Mouse (Mus musculus) liver, embryonic 16.5 days (tissue): Measurements from ENCODE around the gene Hist2h2be. TPM values are rescaled to one million over a fixed set of nuclear protein-coding genes. Genes with fewer than 3 reads are reported as not detected.
A peak's percentile ranks its signal among the peaks of the same experiment; 100 is the strongest.
"Not testable (repeated sequence)": the region's sequence is repeated elsewhere in the genome, so short reads cannot be mapped to it uniquely, and the experiment has no call there.

Experiments used
- ATAC-seq: fragments of 200-750 bp; cut with Nextera tagmentation; 2 replicates; pipeline ENCODE4 v1.8.0; 2017; ENCODE audit warnings: low read depth, mild to moderate bottlenecking, moderate number of reproducible peaks, moderate library complexity
- H3K27ac ChIP-seq: fragments of 300-500 bp; sonication (generic); 2 replicates; pipeline ENCODE4 v1.5.1; 2014; ENCODE audit warnings: mild to moderate bottlenecking, low read length
- H3K27me3 ChIP-seq: fragments of 300-500 bp; sonication (generic); 2 replicates; pipeline ENCODE4 v1.6.1; 2014; ENCODE audit warnings: low read depth, low read length, mixed read lengths; ENCODE audit not compliant: control insufficient read depth, insufficient read depth
- H3K36me3 ChIP-seq: fragments of 300-500 bp; sonication (generic); 2 replicates; pipeline ENCODE4 v1.6.1; 2014; ENCODE audit warnings: mild to moderate bottlenecking; ENCODE audit not compliant: control insufficient read depth, insufficient read depth
- H3K4me1 ChIP-seq: fragments of 300-500 bp; sonication (generic); 2 replicates; pipeline ENCODE4 v1.6.1; 2014; ENCODE audit warnings: low read depth, low read length, mixed read lengths; ENCODE audit not compliant: control insufficient read depth
- H3K4me2 ChIP-seq: fragments of 300-500 bp; sonication (generic); 2 replicates; pipeline ENCODE4 v1.6.1; 2014; ENCODE audit warnings: low read depth, low read length, mixed read lengths
- H3K4me3 ChIP-seq: fragments of 300-500 bp; sonication (generic); 2 replicates; pipeline ENCODE4 v1.5.1; 2014; ENCODE audit warnings: low read depth, mild to moderate bottlenecking, low read length
- H3K9ac ChIP-seq: fragments of 300-500 bp; sonication (generic); 2 replicates; pipeline ENCODE4 v1.6.1; 2014; ENCODE audit warnings: low read depth, low read length
- H3K9me3 ChIP-seq: fragments of 300-500 bp; sonication (generic); replicated peaks from 2 replicates; pipeline ENCODE4 v1.6.1; 2016; ENCODE audit warnings: low read length; ENCODE audit not compliant: control insufficient read depth
- WGBS: fragments of 180-500 bp; shearing (Covaris S2); extraction: QIAGEN DNeasy Blood & Tissue Kit; methylation state at CpG from one replicate; pipeline ENCODE4 v1.1.7; 2014; ENCODE audit not compliant: insufficient replicate concordance; 5-methylcytosine and 5-hydroxymethylcytosine counted together
- polyA plus RNA-seq: library from polyadenylated mRNA; unstranded; fragments of >200 nt; fragmentation: Nextera tagmentation; extraction: Ambion mirVana; gene quantifications from 2 replicates; pipeline ENCODE4 v1.2.1, GENCODE M21; 2015

Hist2h2be gene
- polyA plus RNA-seq, 1 experiment from 2014 or later: 7.2 TPM

DNA sequence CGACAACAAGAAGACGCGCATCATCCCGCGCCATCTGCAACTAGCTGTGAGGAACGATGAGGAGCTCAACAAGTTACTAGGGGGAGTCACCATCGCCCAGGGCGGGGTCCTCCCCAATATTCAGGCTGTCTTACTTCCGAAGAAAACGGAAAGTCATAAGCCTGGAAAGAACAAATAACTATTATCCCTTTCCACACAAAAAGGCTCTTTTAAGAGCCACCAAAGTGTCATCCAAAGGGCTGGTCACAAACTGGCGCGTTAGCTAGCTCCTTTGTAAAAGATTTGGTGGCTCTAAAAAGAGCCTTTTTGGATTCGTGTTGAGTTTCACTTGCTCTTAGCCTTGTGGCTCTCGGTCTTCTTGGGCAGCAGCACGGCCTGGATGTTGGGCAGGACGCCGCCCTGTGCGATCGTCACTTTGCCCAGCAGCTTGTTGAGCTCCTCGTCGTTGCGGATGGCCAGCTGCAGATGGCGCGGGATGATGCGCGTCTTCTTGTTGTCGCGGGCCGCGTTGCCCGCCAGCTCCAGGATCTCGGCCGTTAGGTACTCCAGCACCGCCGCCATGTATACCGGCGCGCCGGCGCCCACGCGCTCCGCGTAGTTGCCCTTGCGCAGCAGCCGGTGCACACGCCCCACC lies 671 bp upstream of the Hist2h2be start:
- peak overlapping the region; percentile 81 for H3K4me2 ChIP-seq
- H3K36me3 ChIP-seq, H3K27me3 ChIP-seq, H3K9me3 ChIP-seq, ATAC-seq: not testable (repeated sequence)
- peaks cover 34% of the 10 kb centered on the region for H3K4me1 ChIP-seq
- WGBS: under 1% methylated on average over 27 of the region's 47 CpGs
- H3K9ac ChIP-seq: peak overlapping the region; percentile 79
- peak overlapping the region; percentile 99 for H3K27ac ChIP-seq
- H3K4me3 ChIP-seq: peak overlapping the region; percentile 68

DNA sequence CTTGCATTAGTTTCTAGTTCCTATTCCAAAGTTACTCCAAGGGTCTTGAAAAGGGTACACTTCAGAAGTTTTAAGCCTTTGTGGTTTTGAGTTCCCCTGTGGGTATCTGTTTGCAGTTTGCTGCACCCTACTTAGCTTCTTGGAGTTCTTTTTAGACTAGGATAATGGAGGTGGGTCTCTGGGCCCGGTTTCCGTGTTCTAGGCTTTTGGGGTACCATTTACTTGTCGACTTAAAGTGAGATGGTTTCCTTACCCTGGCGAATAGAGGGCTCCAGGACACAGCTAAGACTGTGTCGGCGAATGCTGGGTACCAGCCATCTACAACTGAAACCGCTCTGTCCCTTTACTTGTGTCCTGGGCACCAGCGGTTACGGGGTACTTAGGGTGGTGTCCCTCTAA lies 720 bp downstream of the Hist2h2be start:
- no peaks in the 10 kb centered on the region for H3K27me3 ChIP-seq
- ATAC-seq: no peak
- peak overlapping the region; percentile 81 for H3K4me2 ChIP-seq
- H3K9ac ChIP-seq: peak overlapping the region; percentile 83
- H3K9me3 ChIP-seq: no peaks in the 10 kb centered on the region
- peaks cover 36% of the 10 kb centered on the region for H3K4me1 ChIP-seq
- WGBS: 14% methylated on average over 9 of the region's 9 CpGs
- H3K36me3 ChIP-seq: no peaks in the 10 kb centered on the region
- H3K4me3 ChIP-seq: peak overlapping the region; percentile 68
- H3K27ac ChIP-seq: peak overlapping the region; percentile 99

DNA sequence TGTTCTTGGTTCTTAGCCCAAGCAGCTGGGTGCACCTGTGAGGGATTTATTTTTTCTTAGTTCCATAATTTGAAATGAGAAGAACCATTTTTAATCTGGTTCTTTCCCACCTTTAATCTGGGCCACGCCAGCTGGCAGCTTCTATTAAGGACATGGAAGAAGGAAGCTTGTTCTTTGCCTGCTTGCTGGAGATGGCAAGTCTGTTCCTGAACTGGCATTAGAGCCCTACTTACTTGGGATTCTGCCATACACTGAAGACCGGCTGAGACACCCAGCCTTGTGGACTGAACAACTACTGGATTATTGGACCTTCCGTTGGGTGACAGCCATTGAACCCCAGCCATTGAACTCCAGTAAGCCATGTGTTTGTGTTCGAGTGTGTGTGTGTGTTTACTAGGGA lies 1.9 kb downstream of the Hist2h2be start:
- Histone ChIP-seq H3K36me3 (no peaks in the 10 kb centered on the region), H3K4me1 (peaks cover 36% of the 10 kb centered on the region)
- 78% methylated on average over 4 of the region's 4 CpGs for WGBS

DNA sequence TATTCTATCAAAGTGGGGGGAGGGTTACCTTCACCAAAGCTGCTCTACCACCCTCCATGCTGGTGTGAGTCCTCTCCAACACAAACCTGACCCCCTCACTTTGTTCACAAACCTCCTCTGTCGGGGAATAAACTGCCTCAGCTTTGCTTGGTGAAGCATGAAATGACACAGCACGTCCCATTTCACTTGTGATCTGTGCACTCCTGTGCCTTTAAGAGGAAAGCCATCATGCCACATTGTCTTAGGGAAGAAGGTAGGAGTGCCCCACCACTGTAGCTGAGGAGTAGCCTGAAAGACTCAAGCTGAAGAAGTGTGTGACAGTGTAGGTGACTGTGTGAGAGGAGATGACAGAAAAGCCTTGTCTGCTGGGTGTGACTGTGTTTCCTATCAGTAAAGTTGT lies 4.5 kb downstream of the Hist2h2be start:
- H3K9ac ChIP-seq: peak overlapping the region; percentile 55
- no peaks in the 10 kb centered on the region for H3K36me3 ChIP-seq
- peak overlapping the region; percentile 27; the same call in 1 of the 2 replicates for H3K27ac ChIP-seq
- H3K4me1 ChIP-seq: peaks cover 30% of the 10 kb centered on the region
- WGBS: 48% methylated on average over 2 of the region's 2 CpGs
- H3K9me3 ChIP-seq: no peaks in the 10 kb centered on the region
- ATAC-seq: no peak
- H3K27me3 ChIP-seq: no peaks in the 10 kb centered on the region
- H3K4me2 ChIP-seq: peak overlapping the region; percentile 46
- H3K4me3 ChIP-seq: peak overlapping the region; percentile 28

More for the DNA sequence above, 1.9 kb downstream of the Hist2h2be start:
- Histone ChIP-seq H3K9ac (peak overlapping the region; percentile 83), H3K4me2 (peak overlapping the region; percentile 81), H3K27me3 (no peaks in the 10 kb centered on the region), H3K4me3 (peak overlapping the region; percentile 68), H3K9me3 (no peaks in the 10 kb centered on the region), H3K27ac (peak overlapping the region; percentile 49)
- no peak for ATAC-seq

DNA sequence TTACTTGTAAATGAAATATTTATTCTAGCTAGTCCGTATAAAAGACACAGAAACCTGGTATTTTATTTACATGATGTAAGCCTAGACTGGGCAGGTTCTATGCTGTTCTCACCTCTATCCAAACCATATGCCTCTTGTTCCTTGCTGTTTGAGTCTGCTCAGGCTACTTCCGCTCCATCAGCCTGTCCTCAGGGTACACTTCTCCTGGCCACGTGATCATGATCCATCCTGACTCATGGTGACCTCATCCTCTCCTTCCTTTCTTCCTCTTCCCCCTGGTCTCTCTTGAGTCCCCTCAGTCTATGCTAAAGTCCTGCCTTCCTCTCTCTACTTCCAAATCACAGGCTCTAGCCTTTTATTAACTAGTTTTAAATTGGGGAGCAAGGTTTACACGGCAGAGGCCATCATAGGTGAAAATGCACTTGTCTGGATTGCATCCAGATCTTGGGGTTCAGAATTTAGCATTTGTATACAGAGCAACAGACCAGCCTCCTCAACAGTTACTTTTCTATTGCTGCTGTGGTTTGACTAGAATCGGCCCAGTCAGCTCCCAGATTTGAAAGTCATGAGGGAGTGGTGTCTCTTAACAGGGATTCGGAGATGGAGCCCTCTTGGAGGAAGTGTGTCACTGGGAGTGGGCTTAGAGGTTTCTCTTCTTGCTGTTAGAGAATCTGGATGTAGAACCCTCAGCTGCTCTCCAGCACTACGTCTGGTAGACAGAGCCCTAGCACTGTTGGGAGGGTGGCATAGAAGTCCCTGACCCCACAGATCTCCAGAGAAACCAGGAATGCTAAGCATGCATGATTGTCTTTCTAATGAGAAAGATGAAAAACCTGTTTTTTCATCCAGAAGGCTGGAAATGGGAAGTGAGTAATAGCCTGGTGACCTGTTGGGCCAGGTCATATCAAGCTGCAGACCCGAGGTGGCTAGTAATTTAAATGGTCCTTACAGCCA lies 6.1 kb downstream of the Hist2h2be start:
- no peak overlapping the region for H3K4me2 ChIP-seq
- 60% methylated on average over 8 of the region's 8 CpGs for WGBS
- no peaks in the 10 kb centered on the region for H3K36me3 ChIP-seq
- no peaks in the 10 kb centered on the region for H3K9me3 ChIP-seq
- H3K4me3 ChIP-seq: no peak overlapping the region
- H3K4me1 ChIP-seq: peaks cover 28% of the 10 kb centered on the region
- peak; percentile 25; the same call in 1 of the 2 replicates for ATAC-seq
- no peak overlapping the region for H3K9ac ChIP-seq
- no peaks in the 10 kb centered on the region for H3K27me3 ChIP-seq
- no peak overlapping the region for H3K27ac ChIP-seq

DNA sequence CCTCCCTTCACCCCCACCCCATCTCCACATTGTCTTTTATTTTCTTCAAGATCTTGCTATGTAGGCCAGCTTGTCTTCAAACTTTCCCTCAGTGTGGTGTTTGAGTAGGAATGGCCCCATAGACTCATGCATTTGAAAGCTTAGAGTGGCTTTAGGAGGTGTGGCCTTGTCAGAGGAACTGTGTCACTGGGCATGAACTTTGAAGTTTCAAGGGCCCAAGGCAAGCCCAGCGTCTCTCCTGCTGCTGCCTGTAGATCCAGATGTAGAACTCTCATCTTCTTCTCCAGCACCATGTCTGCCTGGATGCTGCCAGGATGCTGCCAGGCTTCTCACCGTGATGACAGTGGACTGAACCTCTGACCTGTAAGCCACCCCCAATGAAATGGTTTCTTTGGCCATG lies 7.9 kb downstream of the Hist2h2be start:
- Histone ChIP-seq H3K9ac (no peak overlapping the region), H3K4me1 (peaks cover 19% of the 10 kb centered on the region), H3K9me3 (no peaks in the 10 kb centered on the region), H3K4me2 (no peak overlapping the region), H3K27ac (no peak overlapping the region), H3K36me3 (no peaks in the 10 kb centered on the region), H3K4me3 (no peak overlapping the region), H3K27me3 (no peaks in the 10 kb centered on the region)
- WGBS: 62% methylated on average over 2 of the region's 2 CpGs
- ATAC-seq: no peak

DNA sequence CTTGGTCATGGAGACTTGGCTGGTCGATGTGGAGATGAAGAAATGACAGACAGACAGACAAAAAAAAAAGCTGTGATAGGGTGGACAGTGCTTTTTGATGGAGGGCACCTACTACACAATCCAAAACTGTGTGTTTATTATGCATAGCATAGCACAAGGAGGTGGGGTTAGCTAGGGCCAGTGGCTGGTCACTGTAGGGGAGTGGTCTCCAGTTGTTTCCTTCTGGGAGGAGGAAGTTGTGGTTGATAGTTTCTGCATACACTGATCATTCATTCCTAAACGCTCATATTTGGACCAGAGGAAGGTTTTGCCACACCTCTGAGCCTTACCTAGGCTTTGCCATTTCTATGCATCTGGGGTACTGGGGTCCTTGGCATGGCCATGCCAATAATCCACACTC lies 9.5 kb downstream of the Hist2h2be start:
- Histone ChIP-seq H3K9ac (no peak overlapping the region), H3K4me2 (no peak overlapping the region), H3K36me3 (no peaks in the 10 kb centered on the region), H3K27me3 (no peaks in the 10 kb centered on the region), H3K4me3 (no peak overlapping the region), H3K4me1 (peaks cover 6% of the 10 kb centered on the region), H3K27ac (no peak overlapping the region), H3K9me3 (no peaks in the 10 kb centered on the region)
- ATAC-seq: no peak
- 32% methylated on average over 2 of the region's 2 CpGs for WGBS

DNA sequence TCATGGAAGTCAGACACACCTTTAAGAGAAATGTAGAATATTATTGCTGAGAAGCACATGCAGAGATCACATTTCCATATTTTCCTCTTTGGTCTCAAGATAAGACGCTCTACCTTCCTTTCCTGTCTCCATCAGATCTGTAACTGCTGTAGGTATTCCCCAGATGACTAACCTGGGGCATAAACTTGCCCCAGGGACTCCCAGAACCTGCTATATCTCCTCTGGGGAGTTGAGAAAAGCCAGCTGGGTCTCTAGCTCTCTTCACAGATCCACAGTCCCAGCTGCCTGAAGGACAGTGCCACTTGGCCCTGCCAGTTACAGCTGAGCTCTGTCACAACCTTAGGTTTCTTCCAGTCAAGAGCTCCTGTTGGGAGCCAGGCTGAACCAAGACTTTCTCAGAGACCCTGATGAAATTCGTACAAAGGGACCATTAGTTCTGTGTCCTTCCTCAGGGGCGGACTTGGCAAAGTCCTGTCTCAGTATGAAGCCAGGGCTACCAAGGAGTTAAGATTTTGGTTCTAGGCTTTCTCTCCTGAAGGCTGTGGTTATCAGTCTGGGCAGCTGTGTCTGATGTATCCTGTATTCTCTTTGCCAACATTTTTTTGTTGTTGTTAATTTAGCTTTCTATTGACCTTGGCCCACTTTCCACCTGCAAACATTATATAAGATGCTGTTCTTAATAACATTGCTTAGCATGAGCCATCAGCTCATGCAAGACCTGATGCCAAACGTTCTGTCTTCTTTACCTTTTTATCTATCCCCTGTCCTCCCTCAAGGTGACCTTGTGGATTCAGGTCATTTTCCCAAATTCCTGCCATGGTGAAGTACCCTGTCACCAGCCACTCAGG lies 10.2 kb downstream of the Hist2h2be start:
- no peak overlapping the region for H3K27ac ChIP-seq
- no peak for ATAC-seq
- no peaks in the 10 kb centered on the region for H3K9me3 ChIP-seq
- H3K4me2 ChIP-seq: no peak overlapping the region
- H3K4me1 ChIP-seq: peaks cover 5% of the 10 kb centered on the region
- no peaks in the 10 kb centered on the region for H3K27me3 ChIP-seq
- no peaks in the 10 kb centered on the region for H3K36me3 ChIP-seq
- H3K4me3 ChIP-seq: no peak overlapping the region
- 55% methylated on average over 4 of the region's 4 CpGs for WGBS
- peak overlapping the region; percentile 4; the same call in 1 of the 2 replicates for H3K9ac ChIP-seq
